Mouse (Mus musculus): ENCODE results near the gene Card19. TPM values are rescaled to one million over a fixed set of nuclear protein-coding genes. Genes with fewer than 3 reads are reported as not detected.

Card19 gene
- polyA plus RNA-seq, 1 experiment = 53.3 TPM

DNA sequence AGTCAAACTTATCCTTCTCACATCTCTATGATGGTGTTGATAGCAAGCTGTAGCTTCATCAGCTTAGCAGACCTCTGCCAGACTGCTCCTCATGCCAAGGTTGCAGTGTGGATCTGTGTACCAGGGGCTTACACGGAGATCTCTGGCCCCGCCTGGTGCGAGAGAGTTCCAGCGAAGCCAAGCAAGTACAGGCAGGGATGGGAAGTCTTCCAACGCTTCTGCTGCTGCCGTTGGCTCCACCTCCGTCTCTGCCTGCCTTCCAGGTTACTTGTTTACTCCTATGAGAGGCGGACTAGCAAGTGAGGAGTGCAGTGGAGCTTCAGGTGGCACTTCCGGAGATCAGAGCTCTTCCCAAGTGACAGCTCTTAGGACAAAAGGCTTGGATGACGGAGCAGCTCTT lies 8.5 kb upstream of the Card19 start:
- 9% methylated on average over 10 of the region's 10 CpGs for WGBS
- Histone ChIP-seq H3K4me3 (replicated peaks; ENCODE audit: insufficient read depth, low read depth, low read length) (no peak overlapping the region), H3K27ac (ENCODE audit: insufficient read depth, low read length) (no peak overlapping the region), H3K4me1 (ENCODE audit: control insufficient read depth, insufficient read depth, low read length) (no peaks in the 10 kb centered on the region), H3K27me3 (ENCODE audit: control insufficient read depth, insufficient read depth, low read length) (no peaks in the 10 kb centered on the region; the same call in 1 of the 2 replicates)
- DNase-seq = no peak
- TF ChIP-seq CTCF (IDR thresholded peaks at IDR 0.05; ENCODE audit: borderline replicate concordance, insufficient read depth, low read depth, low read length) (no peak), POLR2A (IDR thresholded peaks at IDR 0.05; ENCODE audit: borderline replicate concordance, insufficient read depth, low read length) (no peak)

DNA sequence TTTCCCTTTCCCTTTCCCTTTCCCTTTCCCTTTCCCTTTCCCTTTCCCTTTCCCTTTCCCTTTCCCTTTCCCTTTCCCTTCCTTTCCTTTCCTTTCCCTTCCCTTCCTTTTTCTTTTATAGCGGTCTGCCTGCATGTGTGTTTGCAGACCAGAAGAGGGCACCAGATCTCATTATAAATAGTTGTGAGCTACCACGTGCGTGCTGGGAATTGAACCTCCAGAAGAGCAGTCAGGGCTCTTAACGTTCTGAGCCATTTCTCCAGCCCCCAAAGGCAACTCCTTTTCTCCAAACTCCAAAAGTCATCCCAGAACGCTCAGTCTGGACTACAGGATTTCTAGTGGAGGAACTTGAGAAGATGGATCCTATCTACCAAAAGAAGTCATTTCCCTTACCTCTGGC lies 5.1 kb upstream of the Card19 start:
- WGBS = 28% methylated on average over 5 of the region's 5 CpGs
- Histone ChIP-seq H3K27ac (ENCODE audit: insufficient read depth, low read length) (no peak overlapping the region), H3K27me3 (ENCODE audit: control insufficient read depth, insufficient read depth, low read length) (no peaks in the 10 kb centered on the region; the same call in 1 of the 2 replicates), H3K4me1 (ENCODE audit: control insufficient read depth, insufficient read depth, low read length) (no peaks in the 10 kb centered on the region), H3K4me3 (replicated peaks; ENCODE audit: insufficient read depth, low read depth, low read length) (no peak overlapping the region)
- no peak for TF ChIP-seq CTCF (IDR thresholded peaks at IDR 0.05; ENCODE audit: borderline replicate concordance, insufficient read depth, low read depth, low read length)
- no peak for TF ChIP-seq POLR2A (IDR thresholded peaks at IDR 0.05; ENCODE audit: borderline replicate concordance, insufficient read depth, low read length)
- no peak for DNase-seq

- 93% methylated on average over 4 of the region's 4 CpGs for WGBS
- H3K27me3 ChIP-seq (ENCODE audit: control insufficient read depth, insufficient read depth, low read length) = no peaks in the 10 kb centered on the region; the same call in 1 of the 2 replicates
- H3K4me3 ChIP-seq (replicated peaks; ENCODE audit: insufficient read depth, low read depth, low read length) = no peak overlapping the region
- peaks cover 6% of the 10 kb centered on the region for H3K4me1 ChIP-seq (ENCODE audit: control insufficient read depth, insufficient read depth, low read length)
- H3K27ac ChIP-seq (ENCODE audit: insufficient read depth, low read length) = no peak overlapping the region
- no peak for DNase-seq
- no peak for TF ChIP-seq CTCF (IDR thresholded peaks at IDR 0.05; ENCODE audit: borderline replicate concordance, insufficient read depth, low read depth, low read length)
- no peak for TF ChIP-seq POLR2A (IDR thresholded peaks at IDR 0.05; ENCODE audit: borderline replicate concordance, insufficient read depth, low read length)
Measured at GRCm38 (mm10) chr13:49219367-49219766, 3.5 kb upstream of the Card19 start.

- H3K4me1 ChIP-seq (ENCODE audit: control insufficient read depth, insufficient read depth, low read length) = peaks cover 11% of the 10 kb centered on the region
- 66% methylated on average over 3 of the region's 3 CpGs for WGBS
- TF ChIP-seq CTCF (IDR thresholded peaks at IDR 0.05; ENCODE audit: borderline replicate concordance, insufficient read depth, low read depth, low read length) (no peak), POLR2A (IDR thresholded peaks at IDR 0.05; ENCODE audit: borderline replicate concordance, insufficient read depth, low read length) (no peak)
- no peak overlapping the region for H3K27ac ChIP-seq (ENCODE audit: insufficient read depth, low read length)
- H3K27me3 ChIP-seq (ENCODE audit: control insufficient read depth, insufficient read depth, low read length) = no peaks in the 10 kb centered on the region; the same call in 1 of the 2 replicates
- H3K4me3 ChIP-seq (replicated peaks; ENCODE audit: insufficient read depth, low read depth, low read length) = no peak overlapping the region
- DNase-seq = no peak
Measured at GRCm38 (mm10) chr13:49218651-49219050, 2.8 kb upstream of the Card19 start.

DNA sequence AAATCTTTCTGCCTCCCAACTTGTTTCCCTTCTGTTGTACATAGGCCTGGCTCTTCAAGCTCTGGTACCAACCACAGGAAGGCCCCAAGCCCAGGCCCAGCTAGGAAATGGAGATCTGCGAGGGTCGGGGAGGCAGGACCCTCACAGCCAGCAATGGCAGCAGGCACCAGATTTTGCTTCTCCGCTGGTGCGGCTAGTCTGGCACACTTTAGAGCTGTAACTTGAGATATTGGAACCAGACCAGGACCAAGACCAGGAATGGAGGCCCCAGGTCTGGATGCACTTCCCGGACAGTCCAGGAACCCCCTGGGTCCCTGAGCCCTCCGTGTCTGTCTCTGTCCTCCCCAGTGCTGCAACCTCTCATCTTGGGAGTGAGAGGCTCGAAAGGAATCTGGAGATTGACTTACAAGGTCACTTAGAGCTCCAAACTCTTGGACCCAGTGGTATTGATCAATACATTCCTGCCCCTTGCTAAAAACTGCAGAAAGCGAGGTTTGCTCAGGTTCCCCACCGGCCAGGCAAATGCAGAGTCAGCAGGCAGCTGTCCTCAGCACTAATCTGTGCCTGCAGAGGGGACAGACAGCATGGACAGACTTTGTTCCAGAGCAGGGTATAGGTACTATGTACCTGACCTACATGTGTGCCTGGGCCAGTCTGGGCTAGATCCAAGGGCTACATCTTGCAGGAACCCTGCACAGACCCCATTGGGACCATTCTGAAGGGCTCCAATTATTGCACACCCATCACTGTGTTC lies 1.1 kb upstream of the Card19 start:
- TF ChIP-seq POLR2A (IDR thresholded peaks at IDR 0.05; ENCODE audit: borderline replicate concordance, insufficient read depth, low read length) (no peak), CTCF (IDR thresholded peaks at IDR 0.05; ENCODE audit: borderline replicate concordance, insufficient read depth, low read depth, low read length) (no peak)
- no peak overlapping the region for H3K27ac ChIP-seq (ENCODE audit: insufficient read depth, low read length)
- 74% methylated on average over 9 of the region's 9 CpGs for WGBS

DNA sequence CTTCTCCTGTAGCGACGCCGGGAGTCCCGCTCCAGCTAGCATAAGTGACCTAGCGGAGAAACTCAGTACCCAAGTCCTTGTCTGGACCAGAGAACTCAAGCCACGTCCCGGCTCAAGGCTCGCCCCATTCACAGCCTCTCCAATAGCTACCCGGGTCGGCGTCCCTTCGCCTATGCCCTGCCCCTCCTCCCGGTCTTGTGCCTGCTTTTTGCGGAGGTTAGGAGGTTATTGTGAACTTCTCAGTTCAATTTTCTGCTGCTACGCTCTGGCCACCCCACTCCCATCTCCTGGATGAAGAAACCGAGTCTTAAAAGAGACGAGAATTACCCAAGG lies 349 bp upstream of the Card19 start:
- Histone ChIP-seq H3K27ac (ENCODE audit: insufficient read depth, low read length) (no peak overlapping the region), H3K4me3 (replicated peaks; ENCODE audit: insufficient read depth, low read depth, low read length) (peak overlapping the region; percentile 88), H3K27me3 (ENCODE audit: control insufficient read depth, insufficient read depth, low read length) (no peaks in the 10 kb centered on the region; the same call in 1 of the 2 replicates), H3K4me1 (ENCODE audit: control insufficient read depth, insufficient read depth, low read length) (peaks cover 23% of the 10 kb centered on the region)
- TF ChIP-seq CTCF (IDR thresholded peaks at IDR 0.05; ENCODE audit: borderline replicate concordance, insufficient read depth, low read depth, low read length) (no peak), POLR2A (IDR thresholded peaks at IDR 0.05; ENCODE audit: borderline replicate concordance, insufficient read depth, low read length) (no peak)
- DNase-seq = no peak
- WGBS = 9% methylated on average over 17 of the region's 17 CpGs

More for the DNA sequence above, 1.1 kb upstream of the Card19 start:
- peaks cover 23% of the 10 kb centered on the region for H3K4me1 ChIP-seq (ENCODE audit: control insufficient read depth, insufficient read depth, low read length)
- no peak overlapping the region for H3K4me3 ChIP-seq (replicated peaks; ENCODE audit: insufficient read depth, low read depth, low read length)
- no peak for DNase-seq
- H3K27me3 ChIP-seq (ENCODE audit: control insufficient read depth, insufficient read depth, low read length) = no peaks in the 10 kb centered on the region; the same call in 1 of the 2 replicates

DNA sequence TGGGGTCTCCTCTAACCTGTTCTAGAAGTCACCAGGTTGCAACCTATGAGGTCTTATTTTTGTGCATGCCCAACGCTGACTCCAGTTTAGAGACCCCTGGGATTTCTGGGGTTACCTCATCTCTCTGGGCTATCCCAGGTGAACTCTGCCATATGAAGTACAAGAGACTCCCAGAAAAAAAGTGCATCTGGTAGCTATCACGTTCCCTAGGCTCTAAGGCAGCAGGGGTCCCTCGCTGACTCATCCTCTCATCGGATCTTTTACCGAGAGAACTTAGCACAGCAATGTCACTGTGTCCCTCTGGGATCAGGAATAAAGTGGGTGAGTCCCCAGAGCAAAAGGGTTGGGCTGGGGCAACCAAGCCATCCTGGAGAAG lies 721 bp downstream of the Card19 start:
- no peaks in the 10 kb centered on the region for H3K27me3 ChIP-seq (ENCODE audit: control insufficient read depth, insufficient read depth, low read length)

DNA sequence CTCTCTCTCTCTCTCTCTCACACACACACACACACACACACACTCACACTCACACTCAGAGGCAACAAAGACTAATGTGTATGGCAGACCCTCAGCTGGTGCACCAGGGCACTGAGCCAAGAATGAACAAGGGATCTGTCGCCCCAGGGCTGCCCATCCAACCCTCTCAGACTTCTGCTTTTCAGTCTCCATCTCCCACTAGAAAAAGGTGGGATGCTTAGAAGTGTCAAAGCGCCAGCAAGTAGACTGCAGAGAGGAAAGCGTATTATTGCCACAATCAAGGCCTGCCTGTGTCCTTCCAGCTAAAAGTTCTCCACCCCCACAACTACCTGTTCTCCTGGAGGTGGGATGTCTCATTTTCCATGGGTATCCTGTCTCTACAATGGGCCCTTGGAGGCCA lies 1.4 kb downstream of the Card19 start:
- Histone ChIP-seq H3K27ac (ENCODE audit: insufficient read depth, low read length) (0 out of 2 replicates have a peak overlapping the region, but pooled peaks have one; percentile 31), H3K4me1 (ENCODE audit: control insufficient read depth, insufficient read depth, low read length) (peaks cover 23% of the 10 kb centered on the region), H3K27me3 (ENCODE audit: control insufficient read depth, insufficient read depth, low read length) (no peaks in the 10 kb centered on the region), H3K4me3 (replicated peaks; ENCODE audit: insufficient read depth, low read depth, low read length) (peak overlapping the region; percentile 14)
- DNase-seq = no peak
- 75% methylated on average over 3 of the region's 3 CpGs for WGBS
- TF ChIP-seq CTCF (IDR thresholded peaks at IDR 0.05; ENCODE audit: borderline replicate concordance, insufficient read depth, low read depth, low read length) (no peak), POLR2A (IDR thresholded peaks at IDR 0.05; ENCODE audit: borderline replicate concordance, insufficient read depth, low read length) (no peak)

More for the DNA sequence above, 721 bp downstream of the Card19 start:
- WGBS = 15% methylated on average over 5 of the region's 5 CpGs
- TF ChIP-seq POLR2A (IDR thresholded peaks at IDR 0.05; ENCODE audit: borderline replicate concordance, insufficient read depth, low read length) (no peak), CTCF (IDR thresholded peaks at IDR 0.05; ENCODE audit: borderline replicate concordance, insufficient read depth, low read depth, low read length) (no peak)
- DNase-seq = no peak
- Histone ChIP-seq H3K27ac (ENCODE audit: insufficient read depth, low read length) (peak overlapping the region; percentile 51; the same call in 1 of the 2 replicates), H3K4me3 (replicated peaks; ENCODE audit: insufficient read depth, low read depth, low read length) (peak overlapping the region; percentile 88), H3K4me1 (ENCODE audit: control insufficient read depth, insufficient read depth, low read length) (peaks cover 23% of the 10 kb centered on the region)
